Mouse (Mus musculus): ENCODE measurements around the gene Lipt2. TPM values are rescaled to one million over a fixed set of nuclear protein-coding genes. Genes with fewer than 3 reads are reported as not detected.

Gene Lipt2
- total RNA-seq, 1 experiment from 2014 or later = 6.2 TPM

- no peak for DNase-seq
Observed at GRCm38 (mm10) chr7:100176269-100176668, 17.2 kb downstream of the Lipt2 start, which contains the start of gene Kcne3. Gene Kcne3, plus strand, starts transcription at chr7:100176502.

- peak; percentile 54 for DNase-seq
Observed at GRCm38 (mm10) chr7:100178016-100178890, 19.2 kb downstream of the Lipt2 start.

DNA sequence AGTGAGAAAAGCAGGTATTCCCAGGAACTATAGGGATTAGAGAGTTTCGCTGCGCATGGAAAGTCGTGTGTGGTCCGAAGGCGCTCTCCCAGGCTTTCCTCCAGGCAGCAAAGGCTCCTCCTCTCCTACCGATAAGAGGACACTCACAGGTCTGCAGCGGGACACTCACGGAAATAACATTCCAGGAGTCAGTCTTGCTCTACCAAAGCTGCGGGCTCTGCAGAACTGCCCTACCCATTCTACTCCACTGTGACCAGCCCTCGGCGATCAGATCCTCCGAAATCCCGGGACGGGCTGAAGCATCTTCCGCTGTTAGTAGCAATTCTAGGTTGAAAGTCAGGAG lies 19.8 kb downstream of the Lipt2 start:
- DNase-seq = no peak

DNA sequence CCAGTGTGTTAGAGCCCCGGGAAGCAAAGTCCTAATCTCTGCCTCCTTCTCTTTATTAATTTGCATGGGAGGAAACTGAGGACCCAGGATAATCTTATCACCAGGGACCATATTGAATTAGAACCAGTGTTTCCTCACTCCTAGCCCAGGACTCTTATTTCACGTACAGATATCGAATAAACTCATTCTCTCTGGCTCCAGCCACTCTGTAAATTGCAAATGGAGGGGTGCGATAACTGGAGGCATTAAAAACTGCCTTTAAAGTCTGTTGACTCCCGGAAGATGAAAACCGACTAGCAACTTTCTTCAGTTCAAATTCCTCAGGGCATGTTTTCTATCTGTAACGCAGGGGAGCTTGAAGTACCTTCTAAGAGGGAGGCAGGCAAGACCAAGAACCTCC lies 20.3 kb downstream of the Lipt2 start:
- DNase-seq = no peak

GRCm38 (mm10) chr7:100179836-100180407 lies 20.8 kb downstream of the Lipt2 start:
- no peak for DNase-seq

GRCm38 (mm10) chr7:100181176-100181575 lies 22.1 kb downstream of the Lipt2 start:
- no peak for DNase-seq

- DNase-seq = no peak
Observed at GRCm38 (mm10) chr7:100181614-100182013, 22.5 kb downstream of the Lipt2 start.

DNA sequence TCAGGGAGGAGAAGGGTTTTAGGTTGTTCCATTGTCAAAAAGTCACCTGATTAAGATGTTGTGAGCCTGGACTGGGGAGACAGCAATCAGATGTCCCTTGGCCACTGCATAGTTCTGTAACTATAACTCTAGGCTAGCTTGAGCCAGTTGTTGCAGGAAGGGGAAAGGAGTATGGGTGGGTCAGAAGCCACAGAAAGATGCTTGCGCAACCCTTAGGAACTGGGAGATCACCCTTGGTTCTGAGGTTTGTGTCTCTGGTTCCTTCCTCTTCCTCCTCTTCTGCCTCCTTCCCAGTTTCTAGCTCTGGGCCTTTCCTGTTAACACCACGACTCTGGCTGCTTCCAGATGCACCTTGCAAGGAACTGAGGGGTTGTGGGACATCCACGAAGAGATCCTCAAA lies 23.3 kb downstream of the Lipt2 start:
- no peak for DNase-seq

- DNase-seq = peak; percentile 42
Observed at GRCm38 (mm10) chr7:100187601-100188000, 28.5 kb downstream of the Lipt2 start.

DNA sequence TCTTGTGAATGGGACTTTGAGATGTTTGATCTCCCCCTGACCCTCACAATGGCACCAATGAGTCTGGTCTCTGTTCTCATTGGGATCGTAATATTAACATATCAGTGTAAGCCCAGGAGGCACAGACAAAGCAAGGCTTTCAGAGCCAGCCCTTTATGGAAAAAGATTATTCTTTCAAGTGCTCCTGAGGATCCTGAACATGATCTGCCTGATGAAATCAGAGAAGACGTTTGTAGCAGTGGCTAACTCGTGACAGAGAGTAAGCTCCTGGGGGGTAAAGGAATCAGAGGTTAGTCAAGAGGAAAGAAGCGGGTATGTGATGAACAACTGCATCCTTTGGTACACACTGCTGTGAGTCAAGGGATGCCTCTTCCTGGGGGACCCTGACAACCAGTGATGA lies 31.1 kb downstream of the Lipt2 start:
- no peak for DNase-seq

GRCm38 (mm10) chr7:100190778-100191177 lies 31.7 kb downstream of the Lipt2 start:
- DNase-seq = peak; percentile 65

GRCm38 (mm10) chr7:100201191-100201590 lies 42.1 kb downstream of the Lipt2 start:
- DNase-seq = no peak

- no peak for DNase-seq
Observed at GRCm38 (mm10) chr7:100203616-100204015, 44.5 kb downstream of the Lipt2 start.

DNA sequence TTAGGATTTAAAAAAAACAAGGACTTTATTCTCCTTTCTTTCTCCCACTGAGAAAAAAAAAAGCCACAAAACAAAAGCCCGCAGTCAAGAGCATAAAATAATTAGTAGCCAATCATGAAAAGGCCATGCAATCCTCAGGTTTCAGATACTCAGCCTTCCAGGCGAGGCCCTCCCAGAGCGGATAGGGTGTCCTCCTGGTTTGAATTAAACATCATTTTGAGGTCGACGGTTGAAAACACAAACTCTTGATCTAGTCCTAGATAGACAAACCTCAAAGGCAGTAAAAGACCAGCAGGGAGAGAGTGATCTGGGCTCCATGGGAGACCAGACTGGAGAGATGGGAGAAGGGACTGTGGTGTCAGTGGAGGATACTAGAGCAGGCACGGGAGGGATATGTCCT lies 45.8 kb downstream of the Lipt2 start:
- no peak for DNase-seq

DNA sequence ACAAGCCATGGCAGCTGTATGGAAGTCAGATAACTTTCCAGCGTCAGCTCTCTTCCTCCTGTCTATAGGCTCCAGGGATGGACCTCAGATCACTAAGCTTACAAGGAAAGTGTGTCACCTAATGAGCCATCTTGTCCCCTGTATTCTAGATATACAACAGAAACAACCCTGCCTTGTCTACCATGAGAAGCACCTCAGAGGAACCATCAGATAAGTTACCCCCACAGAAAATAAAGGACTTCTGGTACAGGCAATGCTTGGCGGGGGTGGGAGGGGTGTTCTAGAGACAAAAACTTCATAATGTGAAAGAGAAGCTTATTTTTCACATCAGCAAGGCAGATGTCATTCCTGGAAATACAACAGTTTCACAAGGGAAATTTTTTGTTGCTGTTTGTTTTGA lies 47.1 kb downstream of the Lipt2 start:
- DNase-seq = no peak

DNA sequence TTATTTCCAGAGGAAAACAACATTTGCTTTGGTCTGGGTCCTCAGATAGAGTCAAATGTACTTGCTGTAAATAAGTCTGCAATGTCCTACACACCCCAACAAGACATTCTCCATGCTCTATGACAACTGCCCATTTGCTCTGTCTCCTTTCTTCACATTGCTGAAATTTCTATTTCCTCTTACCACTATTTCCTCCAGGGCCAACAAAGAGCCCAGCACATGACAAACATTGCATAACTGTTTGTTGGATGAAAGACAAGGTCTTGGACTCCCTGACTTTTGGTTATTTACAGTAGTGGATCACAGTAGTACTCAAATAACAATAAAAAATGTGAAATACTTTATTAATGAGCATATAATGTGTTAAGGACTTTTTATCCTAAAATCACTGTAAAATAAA lies 48.8 kb downstream of the Lipt2 start:
- no peak for DNase-seq

Other genes with a start within 250 kb of the Lipt2 start
- 16.8 and 19.8 TPM in 2 replicates for gene Rnf169, start 178.8 kb upstream of the Lipt2 start, total RNA-seq (2021)
- gene Chrdl2, start 153.1 kb upstream of the Lipt2 start, total RNA-seq (2021) = not detected in 2 replicates
- gene Pold3, start 37.7 kb upstream of the Lipt2 start, total RNA-seq (2021) = 25.6 and 33.6 TPM in 2 replicates
- gene Kcne3, start 17.2 kb downstream of the Lipt2 start, total RNA-seq (2021) = 0.85 and 1.3 TPM in 2 replicates
- 8.3 and 12.8 TPM in 2 replicates for gene Pgm2l1, start 68.1 kb downstream of the Lipt2 start, total RNA-seq (2021)
- gene P4ha3, start 126.2 kb downstream of the Lipt2 start, total RNA-seq (2021) = 0.81 and 1.3 TPM in 2 replicates
- gene C2cd3, start 213.0 kb downstream of the Lipt2 start, total RNA-seq (2021) = 26.6 and 27.9 TPM in 2 replicates
- 54.5 and 70.6 TPM in 2 replicates for gene Ppme1, start 213.0 kb downstream of the Lipt2 start, total RNA-seq (2021)